Mouse (Mus musculus): ENCODE measurements at regions not wholly inside any gene's neighbourhood (a gene's known extent, or its start where the extent isn't known, plus 50 kb on each side); places are given as distances from the start of the nearest gene placed in this dataset.

DNA sequence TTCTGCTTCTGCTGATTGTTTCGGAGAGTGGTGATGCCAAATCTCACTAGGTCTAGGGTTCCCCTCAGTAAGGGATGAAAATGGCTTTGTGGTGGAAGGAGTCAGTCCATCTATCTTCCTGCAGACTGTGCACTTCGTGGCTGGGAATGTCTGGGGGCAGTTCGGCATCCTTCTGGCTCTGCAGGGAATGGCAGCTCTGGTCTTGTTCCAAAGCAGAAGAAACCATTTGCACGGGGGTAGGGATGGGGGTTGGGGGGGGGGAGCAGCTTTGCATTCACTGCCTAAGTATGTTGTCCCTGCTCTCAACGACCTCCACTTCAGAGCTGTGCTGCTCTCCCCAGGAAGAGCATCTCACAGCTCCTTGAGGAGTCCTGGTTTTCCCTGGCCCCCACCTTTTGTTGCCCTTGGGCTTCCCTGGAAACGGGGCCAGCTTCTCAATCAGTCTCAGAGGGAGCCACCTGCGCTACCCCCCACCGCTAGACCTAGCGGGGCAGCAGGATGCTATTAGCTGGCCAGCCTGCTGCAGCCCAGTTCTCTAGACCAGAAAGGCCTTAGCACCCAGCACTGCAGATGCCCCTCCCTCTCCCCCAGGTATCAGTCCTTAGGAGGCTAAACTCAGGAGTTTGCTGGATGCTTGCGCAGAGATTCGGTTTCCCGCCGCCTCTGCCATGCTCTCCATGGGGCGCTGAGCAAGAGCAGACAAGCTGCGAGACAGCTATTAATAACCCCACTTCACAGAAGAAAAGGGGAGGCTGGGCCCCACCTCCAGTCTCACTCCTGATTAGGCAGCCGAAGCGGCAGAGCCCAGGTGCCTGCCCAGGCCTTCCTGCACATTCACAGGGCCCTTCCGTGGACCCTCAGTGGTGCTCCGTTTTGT is 98.7 kb downstream of the 2410131K14Rik start:
- H3K27ac ChIP-seq, result no peak overlapping the region
- H3K4me3 ChIP-seq (ENCODE audit: inconsistent target), result no peak overlapping the region
- WGBS (ENCODE audit: missing documents), result 88% methylated on average over 18 of the region's 19 CpGs
- H3K79me2 ChIP-seq (ENCODE audit: inconsistent target), result no peaks in the 10 kb centered on the region
- no peaks in the 10 kb centered on the region for H3K36me3 ChIP-seq (ENCODE audit: inconsistent target)

DNA sequence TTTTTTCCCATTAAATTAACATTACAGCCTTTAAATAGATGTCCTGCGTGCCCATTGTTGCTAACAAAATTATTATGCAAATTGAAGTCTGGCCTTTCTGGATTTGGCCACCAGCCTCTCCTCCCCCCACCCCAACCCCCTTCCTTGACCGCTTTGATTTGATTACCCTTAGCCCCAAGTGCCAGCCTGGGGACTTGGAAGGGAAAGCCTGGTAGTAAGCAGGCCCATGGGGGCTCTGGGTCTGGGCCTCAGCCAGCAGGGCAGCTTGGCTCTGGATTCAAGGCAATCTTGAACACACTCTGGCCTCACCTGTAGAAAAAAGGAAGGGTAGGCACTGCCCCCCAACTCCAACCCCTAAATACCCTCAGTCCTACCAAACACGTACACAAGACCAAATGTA is 100.2 kb downstream of the 2410131K14Rik start:
- Histone ChIP-seq H3K27ac (no peak overlapping the region), H3K36me3 (ENCODE audit: inconsistent target) (no peaks in the 10 kb centered on the region), H3K79me2 (ENCODE audit: inconsistent target) (no peaks in the 10 kb centered on the region), H3K4me3 (ENCODE audit: inconsistent target) (no peak overlapping the region)
- WGBS (ENCODE audit: missing documents), result 94% methylated on average over 3 of the region's 3 CpGs

DNA sequence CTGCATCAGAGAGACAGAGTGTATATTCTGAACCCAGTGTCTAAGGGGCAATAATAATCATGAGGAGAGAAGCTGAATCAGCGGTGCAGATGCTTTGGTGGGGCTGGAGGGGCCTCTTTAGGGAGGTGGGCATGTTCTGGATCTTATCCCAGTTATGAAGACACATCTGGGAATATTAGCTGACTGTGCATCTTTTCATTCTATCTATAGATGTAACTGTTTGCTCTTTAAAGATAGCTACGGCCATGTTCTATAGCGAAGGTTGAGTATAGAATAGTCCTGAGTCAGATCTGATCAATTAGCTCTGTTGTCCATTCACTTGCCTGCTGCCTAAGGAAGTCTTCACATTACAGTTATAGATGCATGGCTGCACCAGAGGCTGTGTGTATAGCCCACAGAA is 104.0 kb downstream of the 2410131K14Rik start:
- H3K79me2 ChIP-seq (ENCODE audit: inconsistent target), result no peaks in the 10 kb centered on the region
- no peak overlapping the region for H3K4me3 ChIP-seq (ENCODE audit: inconsistent target)
- 96% methylated on average over 3 of the region's 3 CpGs for WGBS (ENCODE audit: missing documents)
- no peak overlapping the region for H3K27ac ChIP-seq
- no peaks in the 10 kb centered on the region for H3K36me3 ChIP-seq (ENCODE audit: inconsistent target)

DNA sequence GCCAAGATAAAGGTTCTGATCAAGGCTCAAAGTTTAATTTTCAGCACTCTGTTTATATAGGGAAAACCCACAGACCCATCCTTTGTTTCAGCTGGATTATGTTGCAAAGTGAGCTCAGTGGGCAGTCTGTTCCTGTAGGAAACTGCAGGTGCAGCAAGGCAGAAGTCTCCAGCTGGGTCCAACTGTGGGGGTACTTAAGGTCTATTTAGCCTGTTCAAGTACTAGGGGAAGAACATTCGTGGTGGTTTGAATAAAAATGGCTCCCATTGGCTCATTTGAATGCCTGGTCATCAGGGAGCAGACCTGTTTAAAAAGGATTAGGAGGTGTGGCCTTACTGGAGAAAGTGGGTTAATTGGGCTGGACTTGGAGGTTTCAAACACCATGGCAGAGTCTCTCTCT is 106.3 kb downstream of the 2410131K14Rik start:
- Histone ChIP-seq H3K27ac (no peak overlapping the region), H3K4me3 (ENCODE audit: inconsistent target) (no peak overlapping the region), H3K36me3 (ENCODE audit: inconsistent target) (no peaks in the 10 kb centered on the region), H3K79me2 (ENCODE audit: inconsistent target) (no peaks in the 10 kb centered on the region)
- WGBS (ENCODE audit: missing documents), result 100% methylated on average over 1 of the region's 1 CpGs

DNA sequence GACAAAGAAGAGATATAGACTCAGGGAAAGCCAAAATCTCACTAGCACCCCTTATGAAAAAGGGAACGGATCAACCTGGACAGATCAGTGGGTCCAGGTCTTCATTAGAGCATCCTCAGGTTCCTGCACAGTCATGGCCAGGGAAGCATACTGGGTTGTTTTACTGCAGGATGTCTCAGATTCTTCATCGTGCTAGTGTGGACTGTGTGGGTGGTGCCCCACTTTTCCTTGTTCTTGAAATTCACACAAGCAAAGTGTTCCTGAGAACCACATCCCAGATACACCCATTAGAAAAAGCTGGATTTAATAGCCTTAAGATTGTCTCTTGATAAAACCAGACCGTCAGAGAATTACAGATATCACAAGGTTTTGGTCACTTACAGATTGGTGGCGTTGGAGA is 107.1 kb downstream of the 2410131K14Rik start:
- no peak overlapping the region for H3K27ac ChIP-seq
- WGBS (ENCODE audit: missing documents), result 97% methylated on average over 4 of the region's 4 CpGs
- H3K4me3 ChIP-seq (ENCODE audit: inconsistent target), result no peak overlapping the region
- no peaks in the 10 kb centered on the region for H3K36me3 ChIP-seq (ENCODE audit: inconsistent target)
- H3K79me2 ChIP-seq (ENCODE audit: inconsistent target), result no peaks in the 10 kb centered on the region

DNA sequence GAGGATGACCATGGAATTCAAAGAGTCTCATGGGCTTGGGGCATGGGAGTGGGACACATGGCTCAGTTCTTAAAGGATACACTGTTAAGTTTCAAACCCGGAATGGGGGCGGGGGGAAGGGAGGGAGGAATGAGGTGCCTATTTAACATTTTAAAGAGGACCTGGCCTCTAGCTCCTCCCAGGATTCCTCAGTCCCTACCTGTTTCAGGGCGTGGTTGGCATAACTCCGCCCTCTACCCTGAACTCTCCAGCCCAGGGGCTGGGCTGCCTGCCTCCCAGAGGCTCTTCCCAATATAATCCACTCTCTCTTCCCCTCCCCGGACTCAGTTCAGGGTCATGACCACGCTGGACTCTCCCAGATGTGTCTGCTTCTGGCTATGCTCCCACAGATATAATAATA is 108.0 kb downstream of the 2410131K14Rik start:
- Histone ChIP-seq H3K27ac (no peak overlapping the region), H3K79me2 (ENCODE audit: inconsistent target) (no peaks in the 10 kb centered on the region), H3K36me3 (ENCODE audit: inconsistent target) (no peaks in the 10 kb centered on the region), H3K4me3 (ENCODE audit: inconsistent target) (no peak overlapping the region)
- 87% methylated on average over 6 of the region's 6 CpGs for WGBS (ENCODE audit: missing documents)

DNA sequence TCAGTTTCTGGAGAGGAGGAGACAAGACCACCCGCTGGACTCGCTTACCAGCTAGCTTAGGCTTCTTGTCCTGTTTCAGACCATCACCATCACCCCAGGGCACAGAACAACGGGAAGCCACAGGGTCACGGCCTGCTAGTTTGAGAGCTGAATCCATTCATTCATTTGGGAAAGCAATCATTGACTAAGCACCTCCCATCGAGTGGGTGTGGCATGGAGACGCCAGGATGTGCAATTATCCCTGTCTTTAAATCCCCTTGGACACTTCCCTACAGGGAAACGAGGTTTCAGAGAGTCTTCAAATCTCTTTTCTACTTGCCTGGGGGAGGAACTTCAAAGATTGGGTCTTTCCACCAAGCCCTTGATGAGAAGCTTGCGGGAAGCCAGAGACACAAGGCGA is 108.7 kb downstream of the 2410131K14Rik start:
- H3K36me3 ChIP-seq (ENCODE audit: inconsistent target), result no peaks in the 10 kb centered on the region
- 19% methylated on average over 7 of the region's 9 CpGs for WGBS (ENCODE audit: missing documents)
- H3K27ac ChIP-seq, result peak overlapping the region; percentile 64
- peak overlapping the region; percentile 14 for H3K4me3 ChIP-seq (ENCODE audit: inconsistent target)
- no peaks in the 10 kb centered on the region for H3K79me2 ChIP-seq (ENCODE audit: inconsistent target)

DNA sequence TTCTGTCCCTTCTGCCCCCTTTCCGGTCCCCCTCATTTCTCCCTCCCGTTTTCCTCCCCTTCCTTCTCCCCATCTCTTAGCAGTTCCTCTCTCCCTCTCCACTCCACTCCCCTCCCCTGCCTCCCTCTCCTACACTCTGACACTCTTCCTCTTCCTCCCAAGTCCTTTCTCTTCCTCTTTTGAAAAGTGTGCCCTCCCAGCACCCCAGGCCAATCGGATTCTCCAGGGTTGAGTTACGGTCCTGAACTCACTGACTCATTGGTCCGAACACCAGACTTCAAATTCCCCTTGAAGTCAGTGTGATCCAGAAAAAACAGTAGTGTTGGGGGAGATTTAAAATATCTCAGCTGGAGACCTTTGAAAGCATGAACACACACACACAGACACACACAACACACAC is 109.1 kb downstream of the 2410131K14Rik start:
- Histone ChIP-seq H3K79me2 (ENCODE audit: inconsistent target) (no peaks in the 10 kb centered on the region), H3K4me3 (ENCODE audit: inconsistent target) (peak overlapping the region; percentile 14), H3K36me3 (ENCODE audit: inconsistent target) (no peaks in the 10 kb centered on the region), H3K27ac (peak overlapping the region; percentile 64)
- 4% methylated on average over 5 of the region's 5 CpGs for WGBS (ENCODE audit: missing documents)

DNA sequence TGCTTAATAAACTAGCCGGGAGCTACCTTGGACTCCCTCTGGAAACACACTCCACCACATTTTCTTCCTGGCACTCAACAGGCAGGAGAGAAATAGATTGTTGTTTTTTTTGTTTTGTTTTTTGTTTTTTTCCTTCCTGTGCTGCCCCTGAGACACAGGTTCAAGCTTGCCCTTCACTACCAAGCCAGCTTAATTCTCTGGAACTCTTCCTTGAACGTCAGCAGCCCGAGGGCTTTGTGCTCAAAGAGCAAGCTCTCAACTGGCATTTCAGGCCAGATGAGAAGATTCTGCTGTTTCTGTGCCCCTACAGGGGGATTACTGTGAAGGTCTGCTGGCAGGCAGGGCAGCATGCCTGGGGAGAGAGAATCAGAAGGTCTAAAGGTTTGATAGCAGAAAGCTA is 109.8 kb downstream of the 2410131K14Rik start:
- Histone ChIP-seq H3K27ac (peak overlapping the region; percentile 64), H3K79me2 (ENCODE audit: inconsistent target) (no peaks in the 10 kb centered on the region), H3K4me3 (ENCODE audit: inconsistent target) (no peak overlapping the region), H3K36me3 (ENCODE audit: inconsistent target) (no peaks in the 10 kb centered on the region)
- 84% methylated on average over 3 of the region's 3 CpGs for WGBS (ENCODE audit: missing documents)

DNA sequence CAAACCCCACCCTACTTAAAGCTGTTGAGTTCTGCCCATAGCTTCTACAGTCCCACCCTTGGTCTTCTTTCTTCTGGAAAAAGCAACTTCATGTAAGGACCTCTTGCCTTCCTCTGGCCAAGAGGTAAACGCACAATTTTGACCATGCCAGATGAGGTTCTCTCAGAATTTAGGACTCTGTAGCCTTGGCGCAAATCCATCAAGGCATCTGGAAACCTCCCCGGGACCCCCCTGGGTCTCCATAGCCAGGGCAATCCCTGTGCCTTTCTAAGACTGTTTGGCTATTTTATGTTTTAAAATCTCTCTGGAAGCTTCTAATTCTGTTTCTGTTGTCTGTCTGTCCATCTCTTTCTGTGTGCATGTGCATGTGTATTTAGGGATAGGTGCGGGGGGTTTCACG is 110.3 kb downstream of the 2410131K14Rik start:
- H3K79me2 ChIP-seq (ENCODE audit: inconsistent target), result no peaks in the 10 kb centered on the region
- H3K27ac ChIP-seq, result no peak overlapping the region
- whole genome bisulfite sequencing (ENCODE audit: missing documents), result 85% methylated on average over 5 of the region's 5 CpGs
- no peaks in the 10 kb centered on the region for H3K36me3 ChIP-seq (ENCODE audit: inconsistent target)
- no peak overlapping the region for H3K4me3 ChIP-seq (ENCODE audit: inconsistent target)

DNA sequence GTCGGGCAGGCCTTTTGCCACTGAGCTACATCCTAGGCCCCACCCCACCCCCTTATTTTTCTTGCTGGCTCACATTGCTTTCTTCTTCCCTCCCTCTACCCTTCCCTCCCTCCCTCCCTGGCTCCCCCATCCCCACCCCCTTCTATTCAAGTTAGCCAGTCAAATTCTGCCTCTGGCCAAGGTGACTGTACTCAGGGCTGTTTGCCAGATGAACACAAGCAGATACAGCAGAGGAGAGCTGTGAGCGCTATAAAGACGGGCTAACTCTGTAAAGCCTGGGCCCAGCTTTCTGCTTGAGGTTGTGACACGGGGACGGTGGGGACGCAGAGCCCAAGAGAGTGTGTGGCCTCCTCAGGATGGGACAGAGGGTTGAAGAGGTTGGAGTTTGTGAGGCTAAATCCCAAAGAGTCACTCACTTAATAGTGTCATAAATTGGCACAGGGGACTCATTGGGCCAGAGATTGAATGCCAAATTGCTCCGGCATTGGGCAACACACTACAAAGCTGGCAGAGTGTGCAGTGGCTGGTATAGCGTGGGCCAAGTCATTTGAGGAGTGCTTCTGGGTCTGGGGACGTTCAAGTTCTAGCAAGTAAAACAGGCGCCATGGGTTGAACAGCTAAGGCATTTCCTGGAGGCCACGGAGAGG is 110.8 kb downstream of the 2410131K14Rik start:
- 80% methylated on average over 11 of the region's 11 CpGs for WGBS (ENCODE audit: missing documents)
- H3K36me3 ChIP-seq (ENCODE audit: inconsistent target), result no peaks in the 10 kb centered on the region
- H3K79me2 ChIP-seq (ENCODE audit: inconsistent target), result no peaks in the 10 kb centered on the region
- H3K27ac ChIP-seq, result no peak overlapping the region
- no peak overlapping the region for H3K4me3 ChIP-seq (ENCODE audit: inconsistent target)

DNA sequence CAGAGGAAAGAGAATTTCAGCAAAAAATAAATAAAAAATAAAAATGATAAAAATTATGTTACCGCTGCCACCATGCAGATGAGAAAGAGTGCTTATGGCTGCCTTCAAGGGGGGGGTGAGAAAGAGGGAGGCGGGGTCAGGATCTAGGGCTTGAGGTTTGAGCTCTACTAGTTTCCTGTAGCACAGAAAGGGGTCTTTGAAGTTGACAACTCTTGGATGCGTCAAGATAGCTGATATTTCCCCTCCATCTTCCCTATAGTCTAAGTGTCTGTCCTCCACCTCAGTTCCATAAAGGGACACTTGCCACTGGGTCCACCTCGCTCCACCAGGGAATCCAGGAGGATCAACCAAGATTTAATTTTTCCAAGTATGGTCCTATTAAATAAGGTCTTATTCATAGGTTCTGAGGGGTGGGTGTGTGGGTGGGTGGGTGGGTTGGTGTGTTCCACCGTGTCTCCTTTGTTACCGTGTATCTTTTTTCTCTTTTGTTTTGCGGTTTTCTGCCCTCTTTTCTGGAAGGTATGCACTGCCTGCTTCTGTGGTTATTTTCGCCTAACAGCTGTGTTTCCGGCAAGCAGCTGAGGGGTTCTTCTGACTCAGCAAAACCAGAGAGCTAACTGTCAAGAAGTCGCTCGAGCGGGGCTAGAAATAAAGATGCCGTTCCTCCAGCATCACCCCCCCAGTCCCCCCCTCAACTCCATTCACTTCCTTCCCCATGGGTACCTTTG is 114.8 kb downstream of the 2410131K14Rik start:
- Histone ChIP-seq H3K36me3 (ENCODE audit: inconsistent target) (no peaks in the 10 kb centered on the region), H3K4me3 (ENCODE audit: inconsistent target) (no peak overlapping the region), H3K79me2 (ENCODE audit: inconsistent target) (no peaks in the 10 kb centered on the region), H3K27ac (no peak overlapping the region)
- WGBS (ENCODE audit: missing documents), result 8% methylated on average over 13 of the region's 13 CpGs

DNA sequence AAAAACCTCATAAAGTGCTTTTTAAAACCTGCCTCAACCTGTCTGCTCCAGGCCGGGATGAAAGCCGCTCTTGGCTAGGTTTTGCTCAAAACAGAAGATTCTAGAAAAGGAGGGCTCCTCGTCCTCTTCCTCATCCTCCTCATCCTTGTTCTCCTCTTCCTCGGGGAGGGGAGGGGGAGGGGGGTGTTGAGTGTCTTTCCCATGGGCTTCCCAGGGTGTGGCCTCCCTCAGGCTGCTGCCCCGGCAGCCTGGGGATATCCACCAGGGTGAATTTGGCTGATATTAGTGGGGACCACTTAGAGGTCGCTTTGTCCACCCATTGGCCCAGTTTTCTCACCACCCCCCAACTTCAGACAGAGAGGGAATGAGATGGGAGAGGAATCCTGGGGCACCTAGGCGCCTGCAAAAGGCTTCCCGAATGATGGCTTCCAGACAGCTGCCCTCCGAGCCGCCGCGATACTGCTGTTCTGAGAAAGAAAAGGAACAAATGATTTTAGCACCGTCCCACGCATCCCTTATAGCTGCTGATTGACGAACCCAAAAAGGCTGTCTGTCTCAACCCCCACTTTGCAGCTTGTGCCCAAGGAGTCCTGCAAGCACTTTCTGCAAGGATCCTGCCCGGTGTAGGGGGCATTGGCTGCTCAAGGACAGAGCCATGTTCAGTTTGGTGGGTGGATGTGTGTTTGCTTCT is 115.5 kb downstream of the 2410131K14Rik start:
- no peaks in the 10 kb centered on the region for H3K36me3 ChIP-seq (ENCODE audit: inconsistent target)
- H3K79me2 ChIP-seq (ENCODE audit: inconsistent target), result no peaks in the 10 kb centered on the region
- 49% methylated on average over 16 of the region's 16 CpGs for WGBS (ENCODE audit: missing documents)
- H3K4me3 ChIP-seq (ENCODE audit: inconsistent target), result no peak overlapping the region
- no peak overlapping the region for H3K27ac ChIP-seq

DNA sequence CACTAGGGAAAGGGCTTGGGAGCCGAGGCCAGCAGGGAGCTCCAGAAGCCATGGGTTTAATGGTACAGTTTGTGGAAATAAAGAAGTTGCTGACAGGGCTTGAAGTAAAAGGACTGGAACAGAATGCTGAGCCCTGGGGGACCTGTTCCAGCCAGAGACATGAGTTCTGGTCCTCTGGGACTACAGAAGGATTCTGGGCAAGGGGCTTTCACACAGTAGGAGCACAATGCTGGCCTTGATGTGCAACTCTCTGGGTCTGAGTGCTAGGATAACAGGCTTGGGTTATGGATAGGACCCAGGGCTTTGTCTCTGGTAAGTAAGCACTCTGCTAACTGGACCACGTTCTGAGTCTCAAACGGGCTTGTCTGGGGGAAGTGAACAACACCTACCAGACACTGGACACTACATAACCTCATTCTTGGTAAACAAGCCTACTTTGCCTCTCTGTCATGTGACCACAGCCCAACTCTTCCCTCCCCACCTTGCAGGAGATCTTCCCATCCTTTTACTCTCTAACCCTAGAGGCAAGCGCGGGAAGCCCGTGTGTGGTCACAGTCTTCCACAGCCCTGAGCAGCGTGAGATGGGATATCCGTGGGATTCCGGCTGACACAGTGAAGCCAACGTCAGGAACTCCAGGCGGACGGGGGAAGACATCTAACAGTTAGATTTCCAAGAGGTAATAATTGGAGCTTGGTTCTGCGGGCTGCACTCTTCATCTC is 116.3 kb downstream of the 2410131K14Rik start:
- H3K4me3 ChIP-seq (ENCODE audit: inconsistent target), result no peak overlapping the region
- no peaks in the 10 kb centered on the region for H3K79me2 ChIP-seq (ENCODE audit: inconsistent target)
- no peak overlapping the region for H3K27ac ChIP-seq
- H3K36me3 ChIP-seq (ENCODE audit: inconsistent target), result no peaks in the 10 kb centered on the region
- WGBS (ENCODE audit: missing documents), result 68% methylated on average over 13 of the region's 13 CpGs
